Mouse (Mus musculus): ENCODE results near the gene Mrpl22. TPM values are rescaled to one million over a fixed set of nuclear protein-coding genes. Genes with fewer than 3 reads are reported as not detected.
"Not testable (repeated sequence)": the region's sequence is repeated elsewhere in the genome, so short reads cannot be mapped to it uniquely, and the experiment has no call there.

Gene Mrpl22
- polyA plus RNA-seq, 1 experiment from 2014 or later = 132 TPM

GRCm38 (mm10) chr11:58224313-58224712 lies 52.9 kb downstream of the Mrpl22 start:
- DNase-seq (ENCODE audit: low spot score) = no peak

DNA sequence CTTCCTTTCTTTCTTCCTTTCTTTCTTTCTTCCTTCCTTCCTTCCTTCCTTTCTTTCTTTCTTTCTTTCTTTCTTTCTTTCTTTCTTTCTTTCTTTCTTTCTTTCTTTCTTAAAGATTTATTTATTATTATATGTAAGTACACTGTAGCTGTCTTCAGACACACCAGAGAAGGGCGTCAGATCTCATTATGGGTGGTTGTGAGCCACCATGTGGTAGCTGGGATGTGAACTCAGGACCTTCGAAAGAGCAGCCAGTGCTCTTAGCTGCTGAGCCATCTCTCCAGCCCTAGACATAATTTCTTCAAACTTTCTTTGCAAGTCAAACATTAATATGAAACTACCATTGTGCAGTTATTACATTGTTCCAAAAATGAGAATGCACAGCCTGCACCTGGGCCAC lies 53.4 kb downstream of the Mrpl22 start:
- H3K36me3 ChIP-seq (replicated peaks; ENCODE audit: control insufficient read depth, insufficient read depth, low read depth, low read length); H3K4me1 ChIP-seq (ENCODE audit: control insufficient read depth, insufficient read depth, low read length); H3K4me2 ChIP-seq (ENCODE audit: low read depth, low read length); H3K9ac ChIP-seq (replicated peaks; ENCODE audit: low read length); DNase-seq (ENCODE audit: low spot score); H3K9me3 ChIP-seq (replicated peaks; ENCODE audit: control insufficient read depth, low read length); H3K27me3 ChIP-seq (ENCODE audit: control insufficient read depth, insufficient read depth, low read length); H3K4me3 ChIP-seq (ENCODE audit: low read depth, low read length); ATAC-seq (replicated peaks; ENCODE audit: insufficient number of reproducible peaks, low FRiP score, low TSS enrichment, low read depth); H3K27ac ChIP-seq (replicated peaks; ENCODE audit: low read depth, low read length): not testable (repeated sequence)
- WGBS = 78% methylated on average over 2 of the region's 2 CpGs

More at GRCm38 (mm10) chr11:58224313-58224712, 52.9 kb downstream of the Mrpl22 start:
- WGBS = 59% methylated on average over 7 of the region's 7 CpGs
- H3K9me3 ChIP-seq (replicated peaks; ENCODE audit: control insufficient read depth, low read length) = no peaks in the 10 kb centered on the region
- no peaks in the 10 kb centered on the region for H3K27me3 ChIP-seq (ENCODE audit: control insufficient read depth, insufficient read depth, low read length)
- no peaks in the 10 kb centered on the region for H3K4me1 ChIP-seq (ENCODE audit: control insufficient read depth, insufficient read depth, low read length)
- H3K27ac ChIP-seq (replicated peaks; ENCODE audit: low read depth, low read length) = no peak overlapping the region
- no peak overlapping the region for H3K4me3 ChIP-seq (ENCODE audit: low read depth, low read length)
- H3K36me3 ChIP-seq (replicated peaks; ENCODE audit: control insufficient read depth, insufficient read depth, low read depth, low read length) = no peaks in the 10 kb centered on the region
- no peak overlapping the region for H3K9ac ChIP-seq (replicated peaks; ENCODE audit: low read length)
- H3K4me2 ChIP-seq (ENCODE audit: low read depth, low read length) = no peak overlapping the region
- no peak for ATAC-seq (replicated peaks; ENCODE audit: insufficient number of reproducible peaks, low FRiP score, low TSS enrichment, low read depth)

DNA sequence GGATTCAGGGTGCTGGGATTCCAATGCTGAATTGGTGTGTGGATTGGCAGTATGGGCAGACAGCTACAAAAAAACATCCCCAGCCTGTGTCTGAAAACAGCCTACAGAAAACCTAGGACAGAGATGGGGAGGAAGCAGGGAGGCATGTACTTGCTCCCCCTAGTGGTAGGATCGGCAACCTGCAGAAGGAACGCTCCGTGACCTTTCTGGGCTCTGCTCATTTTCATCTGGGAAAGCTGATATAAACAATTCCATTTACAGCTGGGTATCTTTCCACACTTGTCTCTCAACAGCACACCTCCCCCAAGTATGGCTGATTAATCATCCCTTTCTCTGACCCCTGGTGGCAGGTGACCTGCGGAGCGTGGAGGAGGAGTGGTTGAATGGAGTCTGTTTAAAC lies 54.2 kb downstream of the Mrpl22 start:
- no peak; the same call in 1 of the 2 replicates for ATAC-seq (replicated peaks; ENCODE audit: insufficient number of reproducible peaks, low FRiP score, low TSS enrichment, low read depth)
- Histone ChIP-seq H3K27ac (replicated peaks; ENCODE audit: low read depth, low read length) (no peak overlapping the region), H3K27me3 (ENCODE audit: control insufficient read depth, insufficient read depth, low read length) (no peaks in the 10 kb centered on the region), H3K36me3 (replicated peaks; ENCODE audit: control insufficient read depth, insufficient read depth, low read depth, low read length) (no peaks in the 10 kb centered on the region), H3K4me2 (ENCODE audit: low read depth, low read length) (no peak overlapping the region), H3K9ac (replicated peaks; ENCODE audit: low read length) (no peak overlapping the region), H3K4me1 (ENCODE audit: control insufficient read depth, insufficient read depth, low read length) (no peaks in the 10 kb centered on the region), H3K9me3 (replicated peaks; ENCODE audit: control insufficient read depth, low read length) (no peaks in the 10 kb centered on the region), H3K4me3 (ENCODE audit: low read depth, low read length) (no peak overlapping the region)
- peak; percentile 84 for DNase-seq (ENCODE audit: low spot score)
- 13% methylated on average over 5 of the region's 5 CpGs for WGBS

- Histone ChIP-seq H3K4me3 (ENCODE audit: low read depth, low read length) (no peak overlapping the region), H3K27me3 (ENCODE audit: control insufficient read depth, insufficient read depth, low read length) (no peaks in the 10 kb centered on the region), H3K4me1 (ENCODE audit: control insufficient read depth, insufficient read depth, low read length) (no peaks in the 10 kb centered on the region), H3K27ac (replicated peaks; ENCODE audit: low read depth, low read length) (no peak overlapping the region), H3K4me2 (ENCODE audit: low read depth, low read length) (no peak overlapping the region), H3K36me3 (replicated peaks; ENCODE audit: control insufficient read depth, insufficient read depth, low read depth, low read length) (no peaks in the 10 kb centered on the region), H3K9ac (replicated peaks; ENCODE audit: low read length) (no peak overlapping the region), H3K9me3 (replicated peaks; ENCODE audit: control insufficient read depth, low read length) (no peaks in the 10 kb centered on the region)
- DNase-seq (ENCODE audit: low spot score) (no peak), ATAC-seq (replicated peaks; ENCODE audit: insufficient number of reproducible peaks, low FRiP score, low TSS enrichment, low read depth) (no peak)
Observed at GRCm38 (mm10) chr11:58226425-58226824, 55.0 kb downstream of the Mrpl22 start.

DNA sequence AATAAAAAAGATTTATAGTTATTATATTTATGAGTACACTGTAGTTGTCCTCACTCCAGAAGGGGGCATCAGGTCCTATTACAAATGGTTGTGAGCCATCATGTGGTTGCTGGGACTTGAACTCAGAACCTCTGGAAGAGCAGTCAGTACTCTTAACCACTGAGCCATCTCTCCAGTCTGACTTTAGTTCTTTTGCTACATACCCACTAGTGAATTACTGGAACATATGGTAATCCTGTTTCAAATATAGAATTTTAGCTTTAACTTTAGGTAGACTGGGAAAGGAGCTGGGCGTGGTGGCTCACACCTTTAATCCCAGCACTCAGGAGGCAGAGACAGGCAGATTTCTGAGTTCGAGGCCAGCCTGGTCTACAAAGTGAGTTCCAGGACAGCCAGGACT lies 56.6 kb downstream of the Mrpl22 start:
- H3K9ac ChIP-seq (replicated peaks; ENCODE audit: low read length); H3K9me3 ChIP-seq (replicated peaks; ENCODE audit: control insufficient read depth, low read length); ATAC-seq (replicated peaks; ENCODE audit: insufficient number of reproducible peaks, low FRiP score, low TSS enrichment, low read depth); H3K4me2 ChIP-seq (ENCODE audit: low read depth, low read length); H3K27ac ChIP-seq (replicated peaks; ENCODE audit: low read depth, low read length); DNase-seq (ENCODE audit: low spot score); H3K4me3 ChIP-seq (ENCODE audit: low read depth, low read length); H3K36me3 ChIP-seq (replicated peaks; ENCODE audit: control insufficient read depth, insufficient read depth, low read depth, low read length); H3K27me3 ChIP-seq (ENCODE audit: control insufficient read depth, insufficient read depth, low read length); H3K4me1 ChIP-seq (ENCODE audit: control insufficient read depth, insufficient read depth, low read length): not testable (repeated sequence)
- 89% methylated on average over 1 of the region's 2 CpGs for WGBS

Other genes with a start within 250 kb of the Mrpl22 start
- gene Larp1, start 162.6 kb upstream of the Mrpl22 start, polyA plus RNA-seq (2014; fragmentation: Nextera tagmentation; extraction: Ambion mirVana) = 14.7 and 15.2 TPM in 2 replicates
- gene Gm12248, start 78.5 kb upstream of the Mrpl22 start, polyA plus RNA-seq (2014; fragmentation: Nextera tagmentation; extraction: Ambion mirVana) = not detected in 2 replicates
- 110 and 114 TPM in 2 replicates for gene Cnot8, start 67.5 kb upstream of the Mrpl22 start, polyA plus RNA-seq (2014; fragmentation: Nextera tagmentation; extraction: Ambion mirVana)
- gene Gemin5, start 3.1 kb upstream of the Mrpl22 start, polyA plus RNA-seq (2014; fragmentation: Nextera tagmentation; extraction: Ambion mirVana) = 27.3 and 27.6 TPM in 2 replicates
- gene Igtp, start 27.9 kb downstream of the Mrpl22 start, polyA plus RNA-seq (2014; fragmentation: Nextera tagmentation; extraction: Ambion mirVana) = 2.3 and 2.5 TPM in 2 replicates
- gene Irgm2, start 28.0 kb downstream of the Mrpl22 start, polyA plus RNA-seq (2014; fragmentation: Nextera tagmentation; extraction: Ambion mirVana) = 0.52 and 1.5 TPM in 2 replicates
- 0.20 TPM in 1 of 2 replicates, not detected in the other for gene 4930438A08Rik, start 103.1 kb downstream of the Mrpl22 start, polyA plus RNA-seq (2014; fragmentation: Nextera tagmentation; extraction: Ambion mirVana)
- 10.9 TPM in 2 replicates for gene Zfp692, start 135.4 kb downstream of the Mrpl22 start, polyA plus RNA-seq (2014; fragmentation: Nextera tagmentation; extraction: Ambion mirVana)
- 24.4 and 26.0 TPM in 2 replicates for gene Zfp672, start 158.7 kb downstream of the Mrpl22 start, polyA plus RNA-seq (2014; fragmentation: Nextera tagmentation; extraction: Ambion mirVana)
- gene Sh3bp5l, start 159.1 kb downstream of the Mrpl22 start, polyA plus RNA-seq (2014; fragmentation: Nextera tagmentation; extraction: Ambion mirVana) = 21.0 and 22.5 TPM in 2 replicates
- gene Lypd8, start 207.4 kb downstream of the Mrpl22 start, polyA plus RNA-seq (2014; fragmentation: Nextera tagmentation; extraction: Ambion mirVana) = not detected in 2 replicates
- not detected in 2 replicates for gene 1810065E05Rik, start 249.4 kb downstream of the Mrpl22 start, polyA plus RNA-seq (2014; fragmentation: Nextera tagmentation; extraction: Ambion mirVana)